Mouse (Mus musculus) midbrain, postnatal 0 days (tissue): ENCODE measurements around the gene Hmgcs1. TPM values are rescaled to one million over a fixed set of nuclear protein-coding genes. Genes with fewer than 3 reads are reported as not detected.

Source experiments
- ATAC-seq: fragments of 200-750 bp; cut with Nextera tagmentation; 2 replicates; pipeline ENCODE4 v1.8.0; 2017; ENCODE audit warnings: moderate number of reproducible peaks, mild to moderate bottlenecking, moderate TSS enrichment, moderate library complexity; ENCODE audit not compliant: low FRiP score
- DNase-seq: peaks from one replicate; pipeline ENCODE4 v3.0.0-alpha.2; 2015; ENCODE audit warnings: low spot score
- H3K27ac ChIP-seq: fragments of 300-500 bp; sonication (generic); 2 replicates; pipeline ENCODE4 v1.5.1; 2014; ENCODE audit warnings: low read depth, mild to moderate bottlenecking, low read length, mixed read lengths
- H3K27me3 ChIP-seq: fragments of 300-500 bp; sonication (generic); 2 replicates; pipeline ENCODE4 v1.6.1; 2014; ENCODE audit warnings: low read length, control low read depth, mixed read lengths; ENCODE audit not compliant: insufficient read depth
- H3K36me3 ChIP-seq: fragments of 300-500 bp; sonication (generic); 2 replicates; pipeline ENCODE4 v1.6.1; 2014; ENCODE audit warnings: low read length, control low read depth, mixed read lengths; ENCODE audit not compliant: insufficient read depth
- H3K4me1 ChIP-seq: fragments of 300-500 bp; sonication (generic); 2 replicates; pipeline ENCODE4 v1.6.1; 2014; ENCODE audit warnings: mild to moderate bottlenecking, control low read depth, antibody characterized with exemption, low read length, mixed read lengths; ENCODE audit not compliant: insufficient read depth
- H3K4me2 ChIP-seq: fragments of 300-500 bp; sonication (generic); 2 replicates; pipeline ENCODE4 v1.6.1; 2014; ENCODE audit warnings: low read depth, mild to moderate bottlenecking, low read length, mixed read lengths; ENCODE audit not compliant: poor library complexity, severe bottlenecking
- H3K4me3 ChIP-seq: fragments of 300-500 bp; sonication (generic); 2 replicates; pipeline ENCODE4 v1.5.1; 2014; ENCODE audit warnings: low read depth, mild to moderate bottlenecking, low read length, moderate library complexity
- H3K9ac ChIP-seq: fragments of 300-500 bp; sonication (generic); replicated peaks from 2 replicates; pipeline ENCODE4 v1.6.1; 2014; ENCODE audit warnings: mild to moderate bottlenecking, low read length, moderate library complexity, mixed read lengths; ENCODE audit not compliant: poor library complexity, severe bottlenecking
- H3K9me3 ChIP-seq: fragments of 300-500 bp; sonication (generic); 2 replicates; pipeline ENCODE4 v1.6.1; 2016; ENCODE audit warnings: low read length, control low read depth
- CTCF ChIP-seq: IDR thresholded peaks from 2 replicates; pipeline ENCODE4 v1.5.1; 2016; ENCODE audit warnings: antibody characterized with exemption, mild to moderate bottlenecking
- WGBS: fragments of 180-500 bp; shearing (Covaris S2); extraction: QIAGEN DNeasy Blood & Tissue Kit; methylation state at CpG from one replicate; pipeline ENCODE4 v1.1.7; 2014; 5-methylcytosine and 5-hydroxymethylcytosine counted together
- polyA plus RNA-seq: library from polyadenylated mRNA; unstranded; fragments of >200 nt; fragmentation: Nextera tagmentation; extraction: Ambion mirVana; gene quantifications from 2 replicates; pipeline ENCODE4 v1.2.1, GENCODE M21; 2015
- total RNA-seq: library from RNA; depleted of rRNA; stranded (reverse); fragments of >200 nt; gene quantifications from 2 replicates; pipeline ENCODE4 v1.2.3, GENCODE M21; 2014; rRNA removed

The Hmgcs1 gene
- 291 and 374 TPM in 2 replicates for total RNA-seq
- 416 and 428 TPM in 2 replicates for polyA plus RNA-seq

GRCm38 (mm10) chr13:119690039-119690728 lies at the start of gene Hmgcs1:
Hmgcs1 (plus strand) TSS chr13:119690379.
- under 1% methylated on average over 53 of the region's 59 CpGs for WGBS
- H3K36me3 ChIP-seq: no peaks in the 10 kb centered on the region
- peak within 1 kb of the TSS; percentile 77 for H3K4me2 ChIP-seq
- DNase-seq (peak; percentile 99), ATAC-seq (peak; percentile 99)
- peaks cover 12% of the 10 kb centered on the region for H3K4me1 ChIP-seq
- no peaks in the 10 kb centered on the region for H3K9me3 ChIP-seq
- no peaks in the 10 kb centered on the region for H3K27me3 ChIP-seq
- TF ChIP-seq CTCF: no peak
- H3K9ac ChIP-seq: peak within 1 kb of the TSS; percentile 96
- peak within 1 kb of the TSS; percentile 97 for H3K4me3 ChIP-seq
- peak within 1 kb of the TSS; percentile 94 for H3K27ac ChIP-seq

GRCm38 (mm10) chr13:119640504-119640903 lies 49.7 kb upstream of the Hmgcs1 start:
- H3K27me3 ChIP-seq: no peaks in the 10 kb centered on the region
- H3K4me1 ChIP-seq: no peaks in the 10 kb centered on the region
- no peak overlapping the region for H3K4me3 ChIP-seq
- ATAC-seq (0 out of 2 replicates have a peak, but pooled peaks have one; percentile 7), DNase-seq (peak; percentile 76)
- H3K36me3 ChIP-seq: no peaks in the 10 kb centered on the region
- no peaks in the 10 kb centered on the region for H3K9me3 ChIP-seq
- no peak overlapping the region for H3K27ac ChIP-seq
- peak; percentile 76 for TF ChIP-seq CTCF
- 37% methylated on average over 4 of the region's 4 CpGs for WGBS
- H3K9ac ChIP-seq: no peak overlapping the region
- H3K4me2 ChIP-seq: no peak overlapping the region

GRCm38 (mm10) chr13:119641145-119641544 lies 49.0 kb upstream of the Hmgcs1 start:
- TF ChIP-seq CTCF: no peak
- no peaks in the 10 kb centered on the region for H3K27me3 ChIP-seq
- WGBS: 81% methylated on average over 7 of the region's 7 CpGs
- H3K9ac ChIP-seq: no peak overlapping the region
- no peak overlapping the region for H3K4me3 ChIP-seq
- no peak overlapping the region for H3K27ac ChIP-seq
- no peaks in the 10 kb centered on the region for H3K9me3 ChIP-seq
- H3K4me1 ChIP-seq: no peaks in the 10 kb centered on the region
- ATAC-seq: no peak
- no peak overlapping the region for H3K4me2 ChIP-seq
- no peak for DNase-seq
- H3K36me3 ChIP-seq: no peaks in the 10 kb centered on the region

- no peak for TF ChIP-seq CTCF
- DNase-seq (no peak), ATAC-seq (no peak)
- Histone ChIP-seq H3K9ac (no peak overlapping the region), H3K27me3 (no peaks in the 10 kb centered on the region), H3K36me3 (no peaks in the 10 kb centered on the region), H3K9me3 (no peaks in the 10 kb centered on the region), H3K4me1 (no peaks in the 10 kb centered on the region), H3K4me2 (no peak overlapping the region), H3K27ac (no peak overlapping the region), H3K4me3 (no peak overlapping the region)
- 60% methylated on average over 5 of the region's 5 CpGs for WGBS
Observed at GRCm38 (mm10) chr13:119644769-119645168, 45.4 kb upstream of the Hmgcs1 start.

- ATAC-seq: no peak
Observed at GRCm38 (mm10) chr13:119646511-119646910, 43.7 kb upstream of the Hmgcs1 start.

GRCm38 (mm10) chr13:119648891-119649698 lies 41.1 kb upstream of the Hmgcs1 start:
- WGBS: 44% methylated on average over 15 of the region's 15 CpGs
- H3K4me3 ChIP-seq: no peak overlapping the region
- H3K36me3 ChIP-seq: no peaks in the 10 kb centered on the region
- DNase-seq (peak; percentile 45), ATAC-seq (peak; percentile 67)
- H3K27ac ChIP-seq: peak overlapping the region; percentile 34; the same call in 1 of the 2 replicates
- H3K27me3 ChIP-seq: no peaks in the 10 kb centered on the region
- no peak for TF ChIP-seq CTCF
- peak overlapping the region; percentile 26 for H3K4me2 ChIP-seq
- H3K9ac ChIP-seq: no peak overlapping the region
- H3K9me3 ChIP-seq: no peaks in the 10 kb centered on the region
- no peaks in the 10 kb centered on the region for H3K4me1 ChIP-seq

More at GRCm38 (mm10) chr13:119646511-119646910, 43.7 kb upstream of the Hmgcs1 start:
- Histone ChIP-seq H3K4me1 (no peaks in the 10 kb centered on the region), H3K27me3 (no peaks in the 10 kb centered on the region), H3K27ac (no peak overlapping the region), H3K4me3 (no peak overlapping the region), H3K36me3 (no peaks in the 10 kb centered on the region), H3K9ac (no peak overlapping the region), H3K9me3 (no peaks in the 10 kb centered on the region), H3K4me2 (no peak overlapping the region)
- no peak for DNase-seq
- no peak for TF ChIP-seq CTCF
- 93% methylated on average over 1 of the region's 1 CpGs for WGBS
